ENCODE assay signal across 18 mouse cellular contexts in genomic region chr2:122781590-122782356, GRCm38 (mm10). TPM values are rescaled to one million over a fixed set of nuclear protein-coding genes. Genes with fewer than 3 reads are reported as not detected.
DNase-seq lines count a peak whose midpoint lies in the region; ATAC-seq and TF ChIP-seq lines count a peak whose summit lies in the region.
"Had no signal": no experiment of that assay in that cellular context is flagged by ENCODE, and none has a peak within 500 bp of the region (broad histone marks: within the 10 kb centered on the region; RNA-seq: fewer than 3 reads in every experiment).

No protein-coding gene starts in this region.

- H3K9ac ChIP-seq in embryonic facial prominence, embryonic 14.5 days (ENCODE audit: low read depth, low read length), result no peak overlapping the region
- peak overlapping the region; percentile 36; the same call in 1 of the 2 replicates for H3K9ac ChIP-seq in liver, adult 2 months (ENCODE audit: low read depth, low read length)
- H3K9ac ChIP-seq in liver, embryonic 11.5 days (ENCODE audit: low read depth, low read length), result no peak overlapping the region
- H3K9ac ChIP-seq: forebrain, embryonic 15.5 days; limb, embryonic 15.5 days; midbrain, embryonic 15.5 days had no signal

- TF ChIP-seq POLR2A in liver, adult 2 months (IDR thresholded peaks at IDR 0.05; ENCODE audit: extremely low read depth, insufficient read depth, low read length), result no peak

- 79% methylated on average over 8 of the region's 8 CpGs for WGBS in embryonic facial prominence, embryonic 14.5 days
- 79% methylated on average over 8 of the region's 8 CpGs for WGBS in embryonic facial prominence, embryonic 10.5 days
- 26% methylated on average over 8 of the region's 8 CpGs for WGBS in liver, adult 2 months
- 66% methylated on average over 8 of the region's 8 CpGs for WGBS in liver, embryonic 11.5 days

- no peaks in the 10 kb centered on the region for H3K36me3 ChIP-seq in embryonic facial prominence, embryonic 14.5 days (ENCODE audit: control insufficient read depth, insufficient read depth, low read length)
- H3K36me3 ChIP-seq in embryonic facial prominence, embryonic 10.5 days (replicated peaks), result no peaks in the 10 kb centered on the region
- H3K36me3 ChIP-seq in liver, adult 2 months (ENCODE audit: control insufficient read depth, insufficient read depth, low read length), result peaks cover 10% of the 10 kb centered on the region; the same call in 1 of the 2 replicates
- no peaks in the 10 kb centered on the region for H3K36me3 ChIP-seq in liver, embryonic 11.5 days (ENCODE audit: control insufficient read depth, insufficient read depth, low read length)
- H3K36me3 ChIP-seq: forebrain, embryonic 15.5 days; limb, embryonic 15.5 days; midbrain, embryonic 15.5 days had no signal

- peaks cover 26% of the 10 kb centered on the region; the same call in 1 of the 2 replicates for H3K79me2 ChIP-seq in liver, adult 2 months (ENCODE audit: control insufficient read depth, insufficient read depth, low read length)

- H3K27ac ChIP-seq in embryonic facial prominence, embryonic 14.5 days (replicated peaks; ENCODE audit: low read depth, low read length), result no peak overlapping the region
- no peak overlapping the region for H3K27ac ChIP-seq in embryonic facial prominence, embryonic 10.5 days (replicated peaks)
- peak overlapping the region; percentile 83 for H3K27ac ChIP-seq in liver, adult 2 months (replicated peaks; ENCODE audit: insufficient read depth, low read depth, low read length)
- no peak overlapping the region for H3K27ac ChIP-seq in liver, embryonic 11.5 days (ENCODE audit: low read depth, low read length)
- H3K27ac ChIP-seq: forebrain, embryonic 15.5 days; limb, embryonic 15.5 days; midbrain, embryonic 15.5 days had no signal

- peak; percentile 24 for DNase-seq in embryonic facial prominence, embryonic 14.5 days (ENCODE audit: low spot score)
- no peak for DNase-seq in embryonic facial prominence, embryonic 10.5 days (ENCODE audit: low spot score)
- peak; percentile 99 for DNase-seq in liver, adult 2 months (ENCODE audit: extremely low read depth, low read depth, low spot score)
- DNase-seq in liver, embryonic 11.5 days (ENCODE audit: low spot score), result no peak
- no peak for DNase-seq in layer of hippocampus, postnatal 25 days (ENCODE audit: extremely low spot score in 1 of 2, low spot score in 1 of 2)
- DNase-seq in thymus, postnatal 14 days, result no peak
- DNase-seq: adrenal gland, adult 8-10 months; cerebellum, adult 11 months; cerebellum, postnatal 25 days; kidney, postnatal 10 days; retina, postnatal 1 day; thymus, adult 2 months had no signal

- ATAC-seq in embryonic facial prominence, embryonic 14.5 days (ENCODE audit: low read depth), result no peak
- no peak for ATAC-seq in liver, embryonic 11.5 days (replicated peaks; ENCODE audit: low FRiP score)
- ATAC-seq in common myeloid progenitor, adult 5-6 weeks (replicated peaks; ENCODE audit: low read depth, poor library complexity, severe bottlenecking), result peak; percentile 45; the same call in 1 of the 2 replicates
- peak; percentile 90 for ATAC-seq in megakaryocyte-erythroid progenitor cell, adult 5-6 weeks (replicated peaks; ENCODE audit: low FRiP score, low TSS enrichment, poor library complexity, severe bottlenecking)
- ATAC-seq: CD4-positive, CD25-positive, alpha-beta regulatory T cell, adult 4 months; forebrain, embryonic 15.5 days; midbrain, embryonic 15.5 days had no signal

- no peak overlapping the region for H3K4me3 ChIP-seq in embryonic facial prominence, embryonic 14.5 days (ENCODE audit: low read depth, low read length)
- H3K4me3 ChIP-seq in embryonic facial prominence, embryonic 10.5 days, result no peak overlapping the region
- no peak overlapping the region for H3K4me3 ChIP-seq in liver, adult 2 months (ENCODE audit: insufficient read depth, low read depth, low read length)
- no peak overlapping the region for H3K4me3 ChIP-seq in liver, embryonic 11.5 days (ENCODE audit: low read depth, low read length)
- H3K4me3 ChIP-seq: forebrain, embryonic 15.5 days; limb, embryonic 15.5 days; midbrain, embryonic 15.5 days had no signal

- H3K4me2 ChIP-seq in embryonic facial prominence, embryonic 14.5 days (ENCODE audit: low read depth, low read length), result no peak overlapping the region
- H3K4me2 ChIP-seq in liver, embryonic 11.5 days, result no peak overlapping the region
- H3K4me2 ChIP-seq: forebrain, embryonic 15.5 days; limb, embryonic 15.5 days; midbrain, embryonic 15.5 days had no signal

- H3K27me3 ChIP-seq in embryonic facial prominence, embryonic 14.5 days (replicated peaks; ENCODE audit: control insufficient read depth, insufficient read depth, low read length), result no peaks in the 10 kb centered on the region
- H3K27me3 ChIP-seq in embryonic facial prominence, embryonic 10.5 days (replicated peaks; ENCODE audit: low read depth, poor library complexity, severe bottlenecking), result no peaks in the 10 kb centered on the region
- no peaks in the 10 kb centered on the region for H3K27me3 ChIP-seq in liver, adult 2 months (ENCODE audit: control insufficient read depth, insufficient read depth, low read length)
- H3K27me3 ChIP-seq in liver, embryonic 11.5 days (replicated peaks; ENCODE audit: control insufficient read depth, insufficient read depth, low read length), result no peaks in the 10 kb centered on the region
- H3K27me3 ChIP-seq: forebrain, embryonic 15.5 days; limb, embryonic 15.5 days; midbrain, embryonic 15.5 days had no signal

- H3K9me3 ChIP-seq in embryonic facial prominence, embryonic 14.5 days (ENCODE audit: control insufficient read depth, low read length), result no peaks in the 10 kb centered on the region
- H3K9me3 ChIP-seq in embryonic facial prominence, embryonic 10.5 days, result no peaks in the 10 kb centered on the region
- H3K9me3 ChIP-seq in liver, embryonic 11.5 days (ENCODE audit: control insufficient read depth, low read length), result no peaks in the 10 kb centered on the region
- H3K9me3 ChIP-seq: forebrain, embryonic 15.5 days; limb, embryonic 15.5 days; midbrain, embryonic 15.5 days had no signal

- no peaks in the 10 kb centered on the region for H3K4me1 ChIP-seq in embryonic facial prominence, embryonic 14.5 days (ENCODE audit: control insufficient read depth, insufficient read depth, low read length)
- H3K4me1 ChIP-seq in embryonic facial prominence, embryonic 10.5 days, result no peaks in the 10 kb centered on the region
- peaks cover 42% of the 10 kb centered on the region for H3K4me1 ChIP-seq in liver, adult 2 months (ENCODE audit: control insufficient read depth, insufficient read depth, low read length)
- no peaks in the 10 kb centered on the region for H3K4me1 ChIP-seq in liver, embryonic 11.5 days (replicated peaks; ENCODE audit: control insufficient read depth, insufficient read depth, low read length)
- H3K4me1 ChIP-seq: forebrain, embryonic 15.5 days; limb, embryonic 15.5 days; midbrain, embryonic 15.5 days had no signal

- peak; percentile 41 for TF ChIP-seq CTCF in liver, adult 2 months (IDR thresholded peaks at IDR 0.05; ENCODE audit: low read depth, low read length)

RNA-seq across cellular contexts. Expression of gene Sqor, which starts 16.7 kb away (rescaled TPM):
- polyA plus RNA-seq in embryonic facial prominence, embryonic 14.5 days (2014; fragmentation: Nextera tagmentation; extraction: Ambion mirVana), result 7.9 and 8.5 TPM in 2 replicates
- 2.6 and 3.2 TPM in 2 replicates for polyA plus RNA-seq in embryonic facial prominence, embryonic 10.5 days (2016; fragmentation: Nextera tagmentation; extraction: Ambion mirVana)
- total RNA-seq in liver, adult 2 months (2014; rRNA removed), result 332 and 378 TPM in 2 replicates
- 162 and 165 TPM in 2 replicates for polyA plus RNA-seq in liver, adult 2 months (2012; rRNA removed)
- polyA plus RNA-seq in liver, embryonic 11.5 days (2014; fragmentation: Nextera tagmentation; extraction: Ambion mirVana), result 2.3 and 2.5 TPM in 2 replicates
- total RNA-seq in common myeloid progenitor, adult 5-6 weeks (2017), result 18.8 and 30.8 TPM in 2 replicates
- 42.0 and 58.0 TPM in 2 replicates for total RNA-seq in megakaryocyte-erythroid progenitor cell, adult 5-6 weeks (2014; fragmentation: Nextera tagmentation)
- total RNA-seq in megakaryocyte-erythroid progenitor cell, adult 5-6 weeks (2017), result 32.6 and 48.8 TPM in 2 replicates
- 1 to 10 TPM; 4.0 to 5.4 TPM for total RNA-seq in layer of hippocampus, postnatal 25 days (2021)

RNA-seq across cellular contexts. Expression of gene Bloc1s6, which starts 43.5 kb away (rescaled TPM):
- 41.5 and 44.8 TPM in 2 replicates for polyA plus RNA-seq in embryonic facial prominence, embryonic 14.5 days (2014; fragmentation: Nextera tagmentation; extraction: Ambion mirVana)
- polyA plus RNA-seq in embryonic facial prominence, embryonic 10.5 days (2016; fragmentation: Nextera tagmentation; extraction: Ambion mirVana), result 63.6 and 64.4 TPM in 2 replicates
- total RNA-seq in liver, adult 2 months (2014; rRNA removed), result 7.7 and 8.5 TPM in 2 replicates
- polyA plus RNA-seq in liver, adult 2 months (2012; rRNA removed), result 11.1 and 17.2 TPM in 2 replicates
- 42.8 and 44.1 TPM in 2 replicates for polyA plus RNA-seq in liver, embryonic 11.5 days (2014; fragmentation: Nextera tagmentation; extraction: Ambion mirVana)
- 26.3 and 33.9 TPM in 2 replicates for total RNA-seq in common myeloid progenitor, adult 5-6 weeks (2017)
- total RNA-seq in megakaryocyte-erythroid progenitor cell, adult 5-6 weeks (2014; fragmentation: Nextera tagmentation), result 14.7 and 16.3 TPM in 2 replicates
- 21.1 and 27.6 TPM in 2 replicates for total RNA-seq in megakaryocyte-erythroid progenitor cell, adult 5-6 weeks (2017)
- 10 to 100 TPM; 22.8 to 23.6 TPM for total RNA-seq in layer of hippocampus, postnatal 25 days (2021)

Comparison
In these comparisons a context has a peak if more than half of its experiments do, and no peak if none do; other contexts are left out.
1. DNase-seq: peak in embryonic facial prominence, embryonic 14.5 days (single experiment) and liver, adult 2 months (single experiment); none in embryonic facial prominence, embryonic 10.5 days (single experiment), liver, embryonic 11.5 days (single experiment), layer of hippocampus, postnatal 25 days (0 of 2) and thymus, postnatal 14 days (single experiment).
2. ATAC-seq: peak in common myeloid progenitor, adult 5-6 weeks (single experiment) and megakaryocyte-erythroid progenitor cell, adult 5-6 weeks (single experiment); none in embryonic facial prominence, embryonic 14.5 days (single experiment) and liver, embryonic 11.5 days (single experiment).